Mouse (Mus musculus): ENCODE data around the gene Shank2.

Shank2 gene

GRCm38 (mm10) chr7:144336626-144337025 lies 334.9 kb downstream of the Shank2 start:
- peak; percentile 3 for DNase-seq (ENCODE audit: low read depth)

GRCm38 (mm10) chr7:144338694-144339093 lies 337.0 kb downstream of the Shank2 start:
- no peak for DNase-seq (ENCODE audit: low read depth)

- DNase-seq (ENCODE audit: low read depth) = no peak
Measured at GRCm38 (mm10) chr7:144340376-144340775, 338.6 kb downstream of the Shank2 start.

GRCm38 (mm10) chr7:144366133-144366532 lies 364.4 kb downstream of the Shank2 start:
- DNase-seq (ENCODE audit: low read depth) = no peak

- DNase-seq (ENCODE audit: low read depth) = no peak
Measured at GRCm38 (mm10) chr7:144373059-144373458, 371.3 kb downstream of the Shank2 start.

- DNase-seq (ENCODE audit: low read depth) = no peak
Measured at GRCm38 (mm10) chr7:144375483-144375882, 373.8 kb downstream of the Shank2 start.

GRCm38 (mm10) chr7:144378254-144378653 lies 376.5 kb downstream of the Shank2 start:
- no peak for DNase-seq (ENCODE audit: low read depth)

GRCm38 (mm10) chr7:144379243-144379884 lies 377.6 kb downstream of the Shank2 start:
- no peak for DNase-seq (ENCODE audit: low read depth)

- DNase-seq (ENCODE audit: low read depth) = no peak
Measured at GRCm38 (mm10) chr7:144381588-144381987, 379.9 kb downstream of the Shank2 start.

- no peak for DNase-seq (ENCODE audit: low read depth)
Measured at GRCm38 (mm10) chr7:144387537-144387936, 385.8 kb downstream of the Shank2 start.

- no peak for DNase-seq (ENCODE audit: low read depth)
Measured at GRCm38 (mm10) chr7:144389704-144390103, 388.0 kb downstream of the Shank2 start.

- DNase-seq (ENCODE audit: low read depth) = no peak
Measured at GRCm38 (mm10) chr7:144390676-144391075, 388.9 kb downstream of the Shank2 start.

- no peak for DNase-seq (ENCODE audit: low read depth)
Measured at GRCm38 (mm10) chr7:144391727-144392126, 390.0 kb downstream of the Shank2 start.

GRCm38 (mm10) chr7:144402492-144402891 lies 400.8 kb downstream of the Shank2 start:
- no peak for DNase-seq (ENCODE audit: low read depth)

- no peak for DNase-seq (ENCODE audit: low read depth)
Measured at GRCm38 (mm10) chr7:144407675-144408074, 405.9 kb downstream of the Shank2 start.

- no peak for DNase-seq (ENCODE audit: low read depth)
Measured at GRCm38 (mm10) chr7:144408464-144409000, 406.8 kb downstream of the Shank2 start.

- no peak for DNase-seq (ENCODE audit: low read depth)
Measured at GRCm38 (mm10) chr7:144409682-144410081, 408.0 kb downstream of the Shank2 start.

- no peak for DNase-seq (ENCODE audit: low read depth)
Measured at GRCm38 (mm10) chr7:144411967-144412906, 410.5 kb downstream of the Shank2 start.

- DNase-seq (ENCODE audit: low read depth) = no peak
Measured at GRCm38 (mm10) chr7:144414632-144415031, 412.9 kb downstream of the Shank2 start.

- DNase-seq (ENCODE audit: low read depth) = no peak
Measured at GRCm38 (mm10) chr7:144415795-144416194, 414.1 kb downstream of the Shank2 start.

- DNase-seq (ENCODE audit: low read depth) = no peak
Measured at GRCm38 (mm10) chr7:144417234-144417633, 415.5 kb downstream of the Shank2 start.

- DNase-seq (ENCODE audit: low read depth) = no peak
Measured at GRCm38 (mm10) chr7:144417644-144418343, 416.1 kb downstream of the Shank2 start.
